Comparison of ENCODE assay signal across 9 mouse cellular contexts in the genomic region with DNA sequence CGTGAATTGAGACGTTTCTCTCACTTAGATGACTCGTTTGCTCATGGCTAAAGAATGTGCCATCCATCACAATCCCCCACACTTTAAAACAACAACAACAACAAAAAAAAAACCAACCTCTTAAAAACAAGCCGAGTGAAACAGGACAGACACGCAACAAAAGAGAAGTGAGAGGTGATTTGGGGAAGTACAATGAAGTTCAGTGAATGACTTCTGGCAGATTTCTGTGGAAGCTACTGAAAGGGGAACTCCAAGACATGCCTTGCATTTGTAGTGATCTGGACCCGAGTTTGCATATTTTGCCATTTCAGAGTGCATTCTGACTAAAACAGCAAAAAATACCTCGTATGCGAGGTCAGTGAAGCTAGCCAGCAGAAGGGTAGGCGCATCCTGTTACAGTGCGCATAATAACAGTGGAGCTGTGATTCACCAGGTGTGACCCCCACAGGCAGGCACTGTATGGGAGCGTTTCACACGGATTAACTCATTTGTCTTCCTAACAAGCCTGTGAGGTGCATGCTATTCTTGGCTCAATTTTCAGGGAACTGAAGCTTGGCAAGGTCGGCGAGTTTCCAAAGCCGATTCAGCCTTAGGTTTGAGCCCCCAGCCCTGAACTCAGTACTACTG. TPM values are rescaled to one million over a fixed set of nuclear protein-coding genes. Genes with fewer than 3 reads are reported as not detected.
DNase-seq lines count a peak whose midpoint lies in the region; ATAC-seq lines count a peak whose summit lies in the region.
"Had no signal": no experiment of that assay in that cellular context is flagged by ENCODE, and none has a peak within 500 bp of the region (broad histone marks: within the 10 kb centered on the region; RNA-seq: fewer than 3 reads in every experiment).

No protein-coding gene starts in this region.

- H3K4me2 ChIP-seq in liver, embryonic 15.5 days = peak overlapping the region; percentile 40

- DNase-seq in heart, adult 11 months = peak; percentile 94
- no peak for DNase-seq in heart, adult 8-10 months (ENCODE audit: low spot score)
- DNase-seq in spleen, adult 12 weeks (ENCODE audit: low spot score) = peak; percentile 35
- DNase-seq in spleen, postnatal 4 days (ENCODE audit: low spot score in 2 of 2) = no peak
- DNase-seq in ovary, postnatal 14 days (ENCODE audit: low spot score) = no peak
- no peak for DNase-seq in thymus, adult 18-20 months
- DNase-seq in cerebellum, postnatal 36 days = no peak

- WGBS in liver, embryonic 15.5 days (ENCODE audit: insufficient replicate concordance) = 15% methylated on average over 15 of the region's 15 CpGs

- H3K4me3 ChIP-seq in liver, embryonic 15.5 days (replicated peaks) = 0 out of 2 replicates have a peak overlapping the region, but pooled peaks have one; percentile 8
- H3K4me3 ChIP-seq: heart, adult 2 months had no signal

- no peaks in the 10 kb centered on the region for H3K36me3 ChIP-seq in liver, embryonic 15.5 days (replicated peaks)

- H3K9ac ChIP-seq in liver, embryonic 15.5 days = 0 out of 2 replicates have a peak overlapping the region, but pooled peaks have one; percentile 5

- H3K4me1 ChIP-seq in liver, embryonic 15.5 days (replicated peaks) = peaks cover 34% of the 10 kb centered on the region

- no peak for ATAC-seq in liver, embryonic 15.5 days (ENCODE audit: insufficient read depth)

- H3K27ac ChIP-seq in liver, embryonic 15.5 days (replicated peaks) = 0 out of 2 replicates have a peak overlapping the region, but pooled peaks have one; percentile 24
- H3K27ac ChIP-seq: heart, adult 2 months had no signal

- H3K9me3 ChIP-seq in liver, embryonic 15.5 days (replicated peaks) = no peaks in the 10 kb centered on the region

- peaks cover 30% of the 10 kb centered on the region for H3K27me3 ChIP-seq in liver, embryonic 15.5 days

RNA-seq across cellular contexts. Expression of a gene that starts 17.4 kb away (rescaled TPM):
- 1 to 10 TPM; 6.3 to 6.9 (median 6.6) TPM for total RNA-seq in heart, adult 8-10 months (2022)
- polyA plus RNA-seq in liver, embryonic 15.5 days (2015; fragmentation: Nextera tagmentation; extraction: Ambion mirVana) = 31.1 and 31.3 TPM in 2 replicates

Comparison
In these comparisons a context has a peak if more than half of its experiments do, and no peak if none do; other contexts are left out.
1. DNase-seq: peak in heart, adult 11 months (single experiment) and spleen, adult 12 weeks (single experiment); none in heart, adult 8-10 months (single experiment), spleen, postnatal 4 days (0 of 2), ovary, postnatal 14 days (single experiment), thymus, adult 18-20 months (0 of 2) and cerebellum, postnatal 36 days (0 of 2).